Mouse (Mus musculus) C2C12 (cell line): Measurements from ENCODE around the gene Frmpd3. TPM values are rescaled to one million over a fixed set of nuclear protein-coding genes. Genes with fewer than 3 reads are reported as not detected.

Source experiments
- H3K27me3 ChIP-seq: one replicate; pipeline ENCODE4 v1.6.1; 2011; ENCODE audit not compliant: control insufficient read depth, insufficient read depth, insufficient read length
- H3K36me3 ChIP-seq: one replicate; pipeline ENCODE4 v1.6.1; 2011; ENCODE audit not compliant: control insufficient read depth, insufficient read depth
- H3K4me3 ChIP-seq: one replicate; pipeline ENCODE4 v1.5.1; 2011; ENCODE audit warnings: mild to moderate bottlenecking, control low read depth; ENCODE audit not compliant: poor library complexity, insufficient read depth, severe bottlenecking
- H3K79me2 ChIP-seq: one replicate; pipeline ENCODE4 v1.6.1; 2011; ENCODE audit not compliant: control insufficient read depth, insufficient read depth
- H3K79me3 ChIP-seq: one replicate; pipeline ENCODE4 v1.6.1; 2011; ENCODE audit warnings: low read depth, control low read depth
- H3ac ChIP-seq: one replicate; pipeline ENCODE3; 2011; ENCODE audit warnings: low read depth; ENCODE audit not compliant: control insufficient read depth, insufficient read length
- CEBPB ChIP-seq: IDR thresholded peaks from one replicate; pipeline ENCODE4 v1.6.1; 2011; ENCODE audit warnings: low read depth, mild to moderate bottlenecking, control low read depth, moderate library complexity
- CTCF ChIP-seq: IDR thresholded peaks from one replicate; pipeline ENCODE4 v1.5.1; 2011; ENCODE audit not compliant: control insufficient read depth, insufficient read depth, insufficient read length
- FOSL1 ChIP-seq: IDR thresholded peaks from one replicate; pipeline ENCODE4 v1.8.0; 2011; ENCODE audit warnings: mild to moderate bottlenecking, low read length; ENCODE audit not compliant: poor library complexity, insufficient read depth, severe bottlenecking
- MAX ChIP-seq: IDR thresholded peaks from one replicate; pipeline ENCODE4 v1.6.1; 2011; ENCODE audit warnings: mild to moderate bottlenecking, control low read depth
- MYOD1 ChIP-seq: IDR thresholded peaks from one replicate; pipeline ENCODE4 v1.6.1; 2011; ENCODE audit warnings: low read depth; ENCODE audit not compliant: control insufficient read depth, insufficient read length
- MYOG ChIP-seq: IDR thresholded peaks from one replicate; pipeline ENCODE4 v1.6.1; 2011; ENCODE audit not compliant: control insufficient read depth, insufficient read length; ENCODE audit errors: extremely low read depth
- USF1 ChIP-seq: IDR thresholded peaks from one replicate; pipeline ENCODE4 v1.6.1; 2011; ENCODE audit warnings: low read depth, mild to moderate bottlenecking, control low read depth, moderate library complexity
- polyA plus RNA-seq: library from polyadenylated mRNA; unstranded; fragments of >200 nt; fragmentation: generic; extraction: Trizol; gene quantifications from one replicate; pipeline ENCODE4 v1.2.1, GENCODE M21; 2012; ENCODE audit warnings: missing spikeins

Gene Frmpd3
- polyA plus RNA-seq, 1 experiment, result not detected

DNA sequence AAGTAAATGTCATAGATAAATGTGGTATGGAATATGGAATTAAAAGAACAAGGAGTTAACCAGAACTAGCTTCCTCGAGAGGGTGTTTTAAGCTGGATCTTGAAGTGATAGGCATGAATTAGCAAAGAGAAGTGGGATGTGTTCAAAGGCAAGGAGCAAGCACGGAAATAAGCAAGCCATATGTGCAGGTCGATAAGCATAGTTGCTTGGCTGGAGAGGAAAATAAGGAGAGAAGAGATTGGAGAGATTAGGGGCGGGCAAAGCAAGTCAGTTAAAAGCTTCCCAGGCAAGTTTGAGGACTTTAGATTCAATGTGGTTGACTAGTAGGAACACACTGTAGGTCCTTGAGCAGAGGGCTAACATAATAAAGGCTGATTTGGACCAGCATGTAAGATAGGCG, 65.5 kb downstream of the Frmpd3 start:
- TF ChIP-seq FOSL1, result no peak
- no peak for TF ChIP-seq USF1
- no peak for TF ChIP-seq MYOG
- TF ChIP-seq CTCF, result no peak
- TF ChIP-seq MYOD1, result no peak
- no peak for TF ChIP-seq MAX
- no peak for TF ChIP-seq CEBPB
- H3ac ChIP-seq, result no peak overlapping the region
- H3K27me3 ChIP-seq, result no peaks in the 10 kb centered on the region
- H3K4me3 ChIP-seq, result no peak overlapping the region
- no peaks in the 10 kb centered on the region for H3K79me2 ChIP-seq
- no peaks in the 10 kb centered on the region for H3K79me3 ChIP-seq
- no peaks in the 10 kb centered on the region for H3K36me3 ChIP-seq

DNA sequence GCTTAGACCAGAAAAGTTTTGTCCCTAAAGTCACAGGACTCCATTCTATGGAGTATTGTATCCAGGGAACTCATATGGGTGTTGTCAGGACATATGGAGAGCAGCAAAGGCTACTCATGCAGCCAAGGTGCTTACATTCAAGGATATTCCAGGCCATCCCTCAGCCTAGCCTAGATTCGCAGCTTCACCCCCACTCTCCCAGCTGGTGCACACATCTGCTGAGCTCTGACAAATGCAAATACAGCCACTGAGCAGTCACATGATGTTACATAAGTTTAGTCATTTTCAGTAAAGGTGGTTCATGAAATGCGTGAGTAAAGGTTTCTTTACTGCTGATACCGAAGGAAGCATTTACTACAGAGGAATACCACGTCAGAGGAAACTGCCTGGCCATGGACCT, 76.4 kb downstream of the Frmpd3 start:
- Histone ChIP-seq H3K27me3 (no peaks in the 10 kb centered on the region), H3K79me3 (no peaks in the 10 kb centered on the region), H3K4me3 (no peak overlapping the region), H3ac (no peak overlapping the region), H3K36me3 (no peaks in the 10 kb centered on the region), H3K79me2 (no peaks in the 10 kb centered on the region)
- TF ChIP-seq MYOG, result no peak
- no peak for TF ChIP-seq MAX
- no peak for TF ChIP-seq USF1
- no peak for TF ChIP-seq CEBPB
- TF ChIP-seq CTCF, result no peak
- TF ChIP-seq MYOD1, result no peak
- TF ChIP-seq FOSL1, result no peak

DNA sequence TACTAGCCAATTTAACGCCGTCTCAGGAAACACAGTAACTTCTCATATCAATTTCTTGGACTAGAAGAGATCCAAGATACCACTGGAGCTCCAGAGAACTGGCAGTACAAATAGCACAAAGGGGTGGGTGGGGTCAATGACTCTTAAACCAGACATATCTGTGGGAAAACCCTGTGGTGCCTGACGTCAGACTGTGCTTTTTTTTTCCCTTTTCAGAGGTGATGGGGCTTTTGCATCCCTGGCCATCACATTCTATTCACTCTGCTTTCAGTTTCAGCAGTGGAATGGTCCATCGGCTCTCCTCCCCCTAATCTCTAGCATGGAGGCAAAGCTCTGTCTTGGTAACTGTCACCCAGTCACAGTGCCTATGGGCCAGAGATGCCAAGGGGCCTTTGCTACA, 85.1 kb downstream of the Frmpd3 start:
- Histone ChIP-seq H3K4me3 (no peak overlapping the region), H3K36me3 (no peaks in the 10 kb centered on the region), H3K79me2 (no peaks in the 10 kb centered on the region)

DNA sequence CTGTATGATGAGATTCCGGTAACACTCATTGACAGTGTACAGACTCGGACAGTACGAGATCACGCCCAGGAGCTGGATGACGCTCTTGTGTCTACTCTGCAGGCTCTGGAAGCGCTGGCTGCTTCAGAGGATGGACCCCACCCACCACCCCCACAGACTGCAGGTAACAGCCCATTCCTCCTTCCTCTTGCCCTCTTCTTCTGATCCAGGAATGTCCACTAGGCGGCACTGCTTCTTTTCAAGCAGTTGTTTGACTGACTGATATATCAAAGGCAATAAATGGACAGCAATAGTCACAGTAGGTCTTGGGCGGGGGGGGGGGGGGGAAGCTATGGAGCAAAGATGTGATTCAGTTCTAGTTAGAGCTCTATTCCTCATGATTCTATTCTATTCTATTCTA, 86.2 kb downstream of the Frmpd3 start:
- Histone ChIP-seq H3ac (no peak overlapping the region), H3K4me3 (no peak overlapping the region), H3K36me3 (no peaks in the 10 kb centered on the region), H3K27me3 (no peaks in the 10 kb centered on the region), H3K79me3 (no peaks in the 10 kb centered on the region), H3K79me2 (no peaks in the 10 kb centered on the region)
- TF ChIP-seq USF1 (no peak), MAX (no peak), CTCF (no peak), MYOD1 (no peak), MYOG (no peak), CEBPB (no peak), FOSL1 (no peak)

More for the DNA sequence above, 85.1 kb downstream of the Frmpd3 start:
- Histone ChIP-seq H3K27me3 (no peaks in the 10 kb centered on the region), H3ac (no peak overlapping the region), H3K79me3 (no peaks in the 10 kb centered on the region)
- TF ChIP-seq USF1, result no peak

DNA sequence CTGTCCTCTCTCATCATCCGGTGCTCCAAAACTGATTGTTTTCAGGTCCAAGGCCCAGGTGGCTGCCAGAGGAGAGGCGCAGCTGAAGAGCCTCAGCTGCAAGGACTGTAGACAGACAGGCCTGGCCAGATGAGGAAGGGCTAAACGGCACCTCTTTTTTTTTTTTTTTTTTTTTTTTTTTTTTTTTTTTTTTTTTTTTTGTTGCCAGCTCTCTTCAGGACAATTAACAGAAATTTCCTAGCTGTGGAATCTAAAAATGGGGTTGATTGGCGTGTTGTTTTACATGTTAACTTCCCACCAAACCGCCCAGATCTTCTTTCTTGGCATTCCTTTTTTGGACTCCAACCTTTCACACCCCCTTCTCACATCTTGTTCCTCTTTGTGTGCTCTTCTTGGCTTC, 87.9 kb downstream of the Frmpd3 start:
- H3K79me2 ChIP-seq, result no peaks in the 10 kb centered on the region
- H3K4me3 ChIP-seq, result no peak overlapping the region
- H3ac ChIP-seq, result no peak overlapping the region
- TF ChIP-seq CTCF (no peak), FOSL1 (no peak), MYOG (no peak), MYOD1 (no peak), CEBPB (no peak), USF1 (no peak), MAX (no peak)
- no peaks in the 10 kb centered on the region for H3K36me3 ChIP-seq
- H3K27me3 ChIP-seq, result no peaks in the 10 kb centered on the region
- H3K79me3 ChIP-seq, result no peaks in the 10 kb centered on the region

DNA sequence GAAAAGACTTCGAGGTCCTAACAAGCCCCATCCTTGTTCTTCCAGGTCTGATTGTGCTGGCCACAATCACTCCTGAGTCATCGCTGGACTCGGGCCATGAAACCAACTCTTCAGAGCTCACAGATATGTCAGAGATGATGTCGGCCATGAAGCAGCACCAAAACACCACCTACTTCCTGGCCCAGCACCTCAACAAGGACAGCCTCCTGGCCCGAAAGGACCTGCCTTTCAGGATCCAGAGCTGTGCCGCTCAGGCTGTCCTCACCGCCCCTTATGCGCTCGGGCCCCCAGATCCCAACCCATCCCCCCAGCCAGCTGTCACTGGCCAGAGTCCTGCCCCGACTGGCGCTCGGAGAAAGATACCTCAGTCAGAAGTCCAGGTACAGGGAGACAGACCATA, 88.4 kb downstream of the Frmpd3 start:
- Histone ChIP-seq H3ac (no peak overlapping the region), H3K4me3 (no peak overlapping the region), H3K79me3 (no peaks in the 10 kb centered on the region), H3K27me3 (no peaks in the 10 kb centered on the region), H3K79me2 (no peaks in the 10 kb centered on the region), H3K36me3 (no peaks in the 10 kb centered on the region)
- TF ChIP-seq CEBPB (no peak), FOSL1 (no peak), MAX (no peak), MYOD1 (no peak)
